Mouse (Mus musculus) urinary bladder, postnatal 36 days (tissue): ENCODE data around the gene Ccdc97.
A peak's percentile ranks its signal among the peaks of the same experiment; 100 is the strongest.

ENCODE experiments used
- DNase-seq, 2 experiments: peaks; one replicate each; pipeline ENCODE4 v3.0.0; 2022; ENCODE audit warnings: low spot score in 2 of 2, mixed read lengths in 1 of 2

The Ccdc97 gene

GRCm38 (mm10) chr7:25689603-25690021 is 29.3 kb downstream of the Ccdc97 start:
- DNase-seq = no peak

- DNase-seq = peak; percentile 78 to 87
Measured at GRCm38 (mm10) chr7:25688810-25689586, 29.9 kb downstream of the Ccdc97 start.

DNA sequence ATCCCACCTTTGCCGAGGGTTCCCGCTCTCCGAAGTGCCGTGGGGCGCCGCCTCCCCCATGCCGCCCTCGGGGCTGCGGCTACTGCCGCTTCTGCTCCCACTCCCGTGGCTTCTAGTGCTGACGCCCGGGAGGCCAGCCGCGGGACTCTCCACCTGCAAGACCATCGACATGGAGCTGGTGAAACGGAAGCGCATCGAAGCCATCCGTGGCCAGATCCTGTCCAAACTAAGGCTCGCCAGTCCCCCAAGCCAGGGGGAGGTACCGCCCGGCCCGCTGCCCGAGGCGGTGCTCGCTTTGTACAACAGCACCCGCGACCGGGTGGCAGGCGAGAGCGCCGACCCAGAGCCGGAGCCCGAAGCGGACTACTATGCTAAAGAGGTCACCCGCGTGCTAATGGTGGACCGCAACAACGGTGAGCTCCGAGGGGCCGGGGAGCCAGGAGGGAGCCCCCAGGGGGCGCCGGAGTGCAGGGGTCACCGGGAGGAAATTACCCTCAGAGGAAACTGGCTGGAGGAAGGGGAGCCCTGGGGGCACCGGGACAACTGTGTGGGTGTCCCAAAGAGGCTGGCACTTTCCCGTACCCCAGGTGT is 31.0 kb downstream of the Ccdc97 start:
- DNase-seq = peak in 1 of 2 experiments; percentile 64

DNA sequence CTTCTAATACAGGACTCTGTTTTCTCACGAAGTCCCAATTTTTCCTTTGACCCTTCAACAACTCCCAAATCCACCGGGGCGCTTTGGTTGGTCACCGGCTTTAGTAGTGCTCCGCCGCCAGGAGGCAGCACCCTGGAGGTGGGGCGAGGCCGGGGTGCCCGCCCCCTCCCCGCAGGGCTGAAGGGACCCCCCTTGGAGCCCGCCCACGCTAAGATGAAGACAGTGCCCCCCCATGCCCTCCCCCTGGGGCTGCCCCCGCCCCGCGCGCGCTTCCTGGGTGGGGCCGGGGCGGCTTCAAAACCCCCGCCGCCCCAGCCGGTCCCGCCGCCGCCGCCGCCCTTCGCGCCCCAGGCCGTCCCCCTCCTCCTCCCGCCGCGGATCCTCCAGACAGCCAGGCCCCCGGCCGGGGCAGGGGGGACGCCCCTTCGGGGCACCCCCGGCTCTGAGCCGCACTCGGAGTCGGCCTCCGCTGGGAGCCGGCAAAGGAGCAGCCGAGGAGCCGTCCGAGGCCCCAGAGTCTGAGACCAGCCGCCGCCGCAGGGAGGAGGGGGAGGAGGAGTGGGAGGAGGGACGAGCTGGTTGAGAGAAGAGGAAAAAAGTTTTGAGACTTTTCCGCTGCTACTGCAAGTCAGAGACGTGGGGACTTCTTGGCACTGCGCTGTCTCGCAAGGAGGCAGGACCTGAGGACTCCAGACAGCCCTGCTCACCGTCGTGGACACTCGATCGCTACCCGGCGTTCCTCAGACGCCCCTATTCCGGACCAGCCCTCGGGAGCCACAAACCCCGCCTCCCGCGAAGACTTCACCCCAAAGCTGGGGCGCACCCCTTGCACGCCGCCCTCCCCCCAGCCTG is 32.0 kb downstream of the Ccdc97 start, which contains the start of gene Tgfb1:
Tgfb1 (plus strand) TSS at position 323 of the 852 bp plus-strand sequence.
- DNase-seq = peak; percentile 78 to 79

DNA sequence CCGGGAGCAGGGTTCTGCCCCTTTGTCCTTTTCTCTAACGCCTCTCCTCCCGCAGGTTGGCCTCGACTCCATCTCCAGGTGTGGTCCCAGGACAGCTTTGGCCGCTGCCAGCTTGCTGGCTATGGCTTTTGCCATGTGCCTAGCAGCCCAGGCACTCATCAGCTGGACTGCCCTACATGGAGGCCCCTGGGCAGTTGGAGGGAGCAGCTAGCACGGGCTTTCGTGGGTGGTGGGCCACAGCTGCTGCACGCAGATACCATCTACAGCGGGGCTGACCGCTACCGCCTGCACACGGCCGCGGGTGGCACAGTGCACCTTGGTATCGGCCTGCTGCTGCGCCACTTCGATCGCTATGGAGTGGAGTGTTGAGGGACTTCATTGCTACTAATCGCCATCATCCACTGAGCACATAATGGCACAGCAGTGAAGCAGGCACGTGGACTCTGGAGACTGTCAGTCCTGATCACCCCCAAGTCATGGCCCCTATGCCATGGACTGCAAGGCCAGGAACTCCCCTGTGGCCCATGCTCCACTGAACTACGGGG is 32.9 kb downstream of the Ccdc97 start:
- DNase-seq = no peak

GRCm38 (mm10) chr7:25684659-25685058 is 34.2 kb downstream of the Ccdc97 start:
- no peak for DNase-seq

DNA sequence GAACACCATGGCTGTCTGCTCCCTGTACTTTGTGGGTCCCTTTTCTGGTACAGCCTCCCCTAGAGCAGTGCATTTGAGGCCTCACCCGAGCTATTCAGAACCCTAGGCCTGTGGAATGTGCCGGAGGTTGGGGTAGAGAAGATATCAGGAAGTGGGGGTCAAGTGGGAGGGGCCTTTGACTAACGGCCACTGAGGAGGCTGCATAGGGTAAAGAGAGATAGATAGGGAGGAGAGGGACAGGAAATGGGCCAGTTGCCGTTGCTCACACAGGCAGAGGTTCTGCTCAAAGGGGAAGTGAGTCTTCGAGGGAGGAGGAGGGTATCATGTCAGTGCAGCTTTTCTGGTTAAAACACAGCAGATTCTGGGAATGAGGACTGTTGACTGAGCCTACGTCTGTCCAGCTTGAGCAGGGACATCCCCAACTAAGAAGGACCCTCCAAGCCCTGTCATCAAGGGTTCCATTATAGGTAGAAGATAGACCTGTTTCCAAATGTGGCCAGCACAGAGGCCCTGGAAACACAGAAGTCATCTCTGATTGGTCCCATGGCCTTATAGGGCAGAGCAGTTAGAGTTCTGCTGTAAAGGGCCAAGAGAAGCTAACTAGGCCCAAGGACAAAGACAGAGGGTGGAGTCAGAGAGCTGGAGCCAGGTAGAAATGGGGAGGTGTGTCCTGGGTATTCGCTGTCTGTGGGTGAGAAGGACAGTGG is 35.3 kb downstream of the Ccdc97 start:
- no peak for DNase-seq

DNA sequence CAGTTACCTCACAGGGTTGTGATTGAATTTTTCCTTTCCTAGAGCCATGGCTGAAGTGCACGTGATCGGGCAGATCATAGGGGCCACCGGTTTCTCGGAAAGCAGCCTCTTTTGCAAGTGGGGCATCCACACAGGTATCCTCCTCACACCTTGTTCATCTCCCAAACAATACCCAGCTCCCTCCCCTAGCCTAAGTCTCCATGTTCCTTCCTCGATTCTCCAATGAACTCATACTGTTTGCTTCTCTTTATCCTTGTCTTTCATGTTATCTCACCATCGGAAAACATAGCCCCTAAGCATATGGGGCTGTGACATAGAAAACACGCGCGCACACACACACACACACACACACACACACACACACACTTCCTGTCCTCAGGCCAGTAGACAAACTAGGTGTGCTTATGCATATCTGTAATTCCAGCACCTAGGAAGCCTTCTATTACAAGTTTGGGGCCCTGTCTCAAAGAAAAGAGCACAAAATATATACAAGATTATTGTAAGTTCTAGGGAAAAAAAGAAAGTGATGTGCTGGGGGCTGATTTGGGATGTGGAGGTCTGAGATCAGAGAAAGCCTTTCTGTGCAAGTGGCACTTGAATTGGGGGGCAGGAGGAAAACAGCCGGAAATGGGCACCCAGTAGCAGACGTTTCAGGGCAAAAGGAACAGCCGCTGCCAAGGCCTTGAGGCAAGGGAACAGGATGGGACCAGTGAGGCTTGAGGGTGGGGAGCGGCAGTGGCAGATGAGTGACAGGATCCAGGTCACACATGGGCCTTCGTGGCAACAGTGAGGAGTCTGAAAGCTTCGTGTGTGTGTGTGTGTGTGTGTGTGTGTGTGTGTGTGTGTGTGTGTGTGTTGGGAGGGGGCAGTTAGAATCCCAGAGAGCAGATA is 37.3 kb downstream of the Ccdc97 start:
- no peak for DNase-seq

DNA sequence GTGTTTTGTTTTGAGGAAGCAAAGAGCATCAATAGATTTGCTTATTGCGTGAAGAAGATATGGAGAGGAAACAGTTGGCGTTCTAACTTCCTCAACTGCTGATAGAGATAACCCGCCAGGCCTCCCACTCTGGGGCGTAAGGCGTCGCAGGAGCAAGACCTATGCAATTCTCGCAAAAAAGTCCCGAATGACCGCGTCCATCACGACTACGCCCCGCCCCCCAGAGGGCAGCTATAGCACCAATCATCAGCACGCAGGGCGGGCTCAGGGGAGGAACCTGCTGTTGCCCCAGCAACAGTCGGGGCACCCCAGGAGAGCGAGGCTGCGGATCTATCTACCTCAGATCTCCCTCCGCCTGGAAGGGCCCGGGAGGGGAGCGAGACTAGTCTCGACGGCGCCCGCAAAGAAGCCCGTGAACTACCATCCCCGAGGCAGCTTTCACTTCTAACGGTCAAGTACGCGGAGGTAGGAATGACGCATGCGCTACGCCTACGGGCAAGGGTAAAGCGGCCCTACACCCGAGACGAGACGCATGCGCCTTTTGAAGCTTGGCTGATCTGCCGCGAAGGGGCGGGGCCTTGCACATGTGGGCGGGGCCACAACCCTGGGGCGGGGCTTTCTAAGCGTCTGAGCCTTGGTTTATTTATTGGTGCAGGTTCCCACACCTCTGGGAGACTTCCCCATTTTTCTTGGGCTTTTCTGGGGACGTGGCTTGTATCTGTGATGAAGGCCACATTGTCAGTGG is 38.2 kb downstream of the Ccdc97 start, which contains the start of gene B9d2:
B9d2 (plus strand) TSS at position 267 of the 745 bp plus-strand sequence.
- peak; percentile 96 for DNase-seq

DNA sequence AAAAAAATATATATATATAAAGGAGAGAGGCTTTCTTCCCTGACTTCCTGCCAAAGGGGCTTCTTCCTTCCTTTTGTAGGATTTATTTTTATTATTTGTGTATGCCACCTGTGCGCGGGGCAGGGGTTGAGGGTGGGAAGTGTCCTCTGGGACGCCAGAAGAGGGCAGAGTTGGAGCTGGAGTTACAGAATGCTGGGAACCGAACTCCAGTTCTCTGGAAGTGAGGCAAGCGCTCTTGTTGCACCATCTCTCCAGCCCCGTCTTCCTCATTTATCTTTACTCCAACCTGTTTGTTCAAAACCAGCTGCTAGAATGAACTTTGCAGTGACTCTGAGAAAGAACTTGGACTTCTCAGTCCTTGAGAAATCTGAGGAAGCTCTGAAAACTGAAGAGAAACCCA is 38.9 kb downstream of the Ccdc97 start:
- DNase-seq = no peak

- no peak for DNase-seq
Measured at GRCm38 (mm10) chr7:25677013-25677412, 41.9 kb downstream of the Ccdc97 start.

DNA sequence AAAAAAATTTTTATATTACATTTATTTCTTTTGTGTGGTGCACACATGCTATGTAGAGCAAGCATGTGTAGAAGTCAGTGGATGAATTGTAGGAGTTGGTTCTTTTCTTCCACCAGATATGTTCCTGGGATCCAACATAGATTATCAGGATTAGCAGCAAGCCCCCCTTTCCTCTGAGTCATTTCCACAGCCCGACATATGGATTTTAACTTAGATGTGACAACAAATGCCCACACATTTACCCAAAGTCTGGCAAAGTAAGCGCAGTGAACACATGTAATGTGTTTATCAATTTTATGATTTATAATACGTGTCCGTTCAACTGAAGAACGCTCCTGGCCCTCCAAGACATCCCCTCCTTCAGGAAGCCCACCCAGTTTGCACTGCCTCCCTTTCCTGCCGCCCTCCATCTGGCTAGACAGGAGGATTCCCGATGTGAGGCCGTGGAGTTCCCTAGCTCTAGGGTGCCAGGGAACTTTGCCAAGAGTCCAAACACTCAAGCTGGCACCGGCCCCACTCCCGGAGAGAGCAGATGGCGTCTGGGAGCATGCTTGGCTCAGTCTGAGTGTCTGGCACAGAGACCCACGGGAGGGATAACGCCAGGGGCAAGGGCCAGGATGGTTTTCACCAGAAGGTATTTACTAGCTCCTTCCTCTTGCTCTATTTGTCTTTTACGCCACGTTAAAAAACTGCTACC is 42.7 kb downstream of the Ccdc97 start:
- DNase-seq = peak; percentile 26 to 80

DNA sequence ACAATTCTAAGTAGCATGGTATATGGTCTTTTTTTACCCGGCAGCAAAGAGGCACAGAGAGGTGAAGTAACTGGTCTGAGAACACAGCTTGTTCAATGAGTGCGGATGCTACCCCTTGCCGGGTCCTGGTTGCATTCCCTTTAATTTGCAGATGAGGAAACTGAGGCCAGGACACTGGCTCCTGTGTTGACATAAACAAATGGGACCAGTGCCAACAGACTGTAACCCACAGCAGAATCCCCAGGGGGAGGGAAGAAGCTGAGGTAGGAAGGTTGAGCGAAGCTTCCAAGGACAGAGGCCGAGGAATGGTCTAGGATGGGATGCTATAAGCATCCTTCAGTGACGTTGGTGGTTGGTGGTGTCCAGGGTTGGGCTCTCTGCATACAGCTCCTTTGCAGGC is 43.5 kb downstream of the Ccdc97 start:
- no peak for DNase-seq

DNA sequence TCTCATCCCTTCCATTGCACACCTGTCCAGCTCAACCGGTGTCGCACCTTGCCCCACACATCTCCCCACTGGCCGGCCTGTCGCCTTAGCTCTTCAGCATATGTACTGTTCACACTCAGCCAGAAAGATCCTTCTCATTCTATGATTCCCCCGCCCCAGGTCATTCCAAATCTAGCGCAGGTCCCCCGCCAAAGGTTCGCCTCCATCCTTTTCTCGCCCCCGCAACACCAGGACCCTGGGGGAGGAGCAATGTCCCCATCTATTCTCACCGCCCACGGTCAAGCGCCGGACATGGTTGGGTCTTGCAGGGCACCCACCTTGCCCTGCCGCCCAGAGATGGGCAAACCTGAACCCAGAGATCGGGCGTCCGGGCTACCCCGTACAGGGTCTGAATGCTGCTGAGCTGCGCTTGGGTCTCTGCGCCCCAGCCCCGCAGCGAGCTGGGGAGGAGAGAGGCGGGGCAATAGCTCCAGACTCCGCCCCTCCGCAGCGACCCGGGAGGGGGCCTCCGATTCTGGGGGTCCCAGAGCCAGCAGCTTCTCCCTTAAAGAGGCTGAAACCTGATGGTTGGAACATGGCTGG is 44.1 kb downstream of the Ccdc97 start, which contains the start of gene Tmem91:
Tmem91 (minus strand) TSS at position 448 of the 582 bp plus-strand sequence.
- DNase-seq = no peak

DNA sequence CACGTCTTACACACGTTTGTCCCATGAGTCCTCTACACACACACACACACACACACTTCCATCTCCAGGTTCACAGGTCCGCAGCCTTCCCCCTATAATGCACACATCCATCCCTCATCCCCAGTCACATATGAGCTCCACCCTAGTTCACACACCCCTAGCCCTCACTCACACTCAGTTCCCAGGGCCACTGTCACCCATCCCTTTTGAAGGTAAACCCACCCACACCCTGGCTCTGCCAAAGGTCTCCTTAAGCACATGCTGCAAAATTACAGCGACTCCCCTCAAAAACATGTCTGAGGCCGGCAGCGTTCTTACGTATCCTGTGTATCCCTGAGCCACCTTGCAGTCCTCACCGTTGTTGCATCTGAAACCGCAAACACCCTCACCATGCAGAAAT is 44.6 kb downstream of the Ccdc97 start:
- DNase-seq = no peak

DNA sequence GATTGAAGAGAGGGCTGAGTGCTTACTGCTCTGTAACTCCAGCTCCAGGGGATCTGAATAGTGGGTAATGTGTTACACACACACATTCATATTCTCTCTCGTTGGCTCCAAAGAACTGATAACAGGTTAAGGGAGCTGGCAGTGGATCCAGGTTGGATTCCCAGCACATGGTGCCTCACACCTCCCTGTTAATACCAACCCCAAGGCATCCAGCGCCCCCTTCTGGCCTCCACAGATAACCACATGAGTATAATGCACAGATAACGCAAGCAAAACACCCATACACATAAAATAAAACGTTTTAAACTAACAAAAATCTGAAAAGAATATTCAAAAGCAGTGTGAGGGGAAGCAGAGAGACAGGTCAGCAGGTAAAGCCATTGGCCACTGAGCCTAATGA is 46.4 kb downstream of the Ccdc97 start:
- DNase-seq = no peak

DNA sequence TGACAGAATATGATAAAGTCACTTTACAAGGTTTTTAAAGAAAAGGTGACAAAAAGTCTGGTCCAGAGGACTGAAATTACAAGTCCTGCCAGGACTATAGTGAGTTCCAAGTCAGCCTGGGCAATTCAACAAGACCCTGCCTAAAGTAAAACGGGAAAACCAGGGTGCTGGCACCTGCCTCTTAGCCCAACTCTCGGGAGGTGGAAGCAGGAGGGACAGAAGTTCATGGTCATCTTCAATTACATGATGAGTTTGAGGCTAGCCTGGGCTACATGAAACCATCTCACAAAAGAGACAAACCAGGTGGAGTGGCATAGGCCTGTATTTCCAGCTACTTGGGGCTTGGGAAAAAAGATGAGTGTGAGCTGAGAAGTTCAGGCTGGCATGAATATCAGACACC is 47.2 kb downstream of the Ccdc97 start:
- no peak for DNase-seq

- no peak for DNase-seq
Measured at GRCm38 (mm10) chr7:25670096-25670495, 48.8 kb downstream of the Ccdc97 start.

DNA sequence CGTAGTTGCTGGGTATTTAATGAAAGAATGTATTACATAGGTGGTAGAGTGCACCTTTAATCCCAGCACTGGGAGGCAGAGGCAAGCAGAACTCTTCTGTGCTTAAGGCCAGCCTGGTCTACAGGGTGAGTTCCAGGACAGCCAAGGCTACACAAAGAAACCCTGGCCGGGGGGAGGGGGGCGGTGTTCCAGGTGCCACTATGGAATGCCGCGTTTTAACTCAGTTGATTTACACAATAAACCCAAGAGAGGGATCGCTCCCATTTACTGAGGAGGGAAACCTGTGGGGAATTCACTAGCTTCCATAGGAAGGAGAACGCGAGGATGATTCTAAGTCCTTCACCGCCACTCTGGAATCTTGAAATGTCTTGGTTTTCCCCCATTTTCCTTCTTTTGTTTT is 49.3 kb downstream of the Ccdc97 start:
- no peak for DNase-seq
